Mouse (Mus musculus) neural tube, embryonic 10.5 days (tissue): ENCODE measurements around the gene Rhbdf1.

Experiments
- DNase-seq: peaks from one replicate; pipeline ENCODE4 v3.0.0-alpha.2; 2017; ENCODE audit warnings: low spot score; ENCODE audit errors: extremely low spot score

Rhbdf1 gene

DNA sequence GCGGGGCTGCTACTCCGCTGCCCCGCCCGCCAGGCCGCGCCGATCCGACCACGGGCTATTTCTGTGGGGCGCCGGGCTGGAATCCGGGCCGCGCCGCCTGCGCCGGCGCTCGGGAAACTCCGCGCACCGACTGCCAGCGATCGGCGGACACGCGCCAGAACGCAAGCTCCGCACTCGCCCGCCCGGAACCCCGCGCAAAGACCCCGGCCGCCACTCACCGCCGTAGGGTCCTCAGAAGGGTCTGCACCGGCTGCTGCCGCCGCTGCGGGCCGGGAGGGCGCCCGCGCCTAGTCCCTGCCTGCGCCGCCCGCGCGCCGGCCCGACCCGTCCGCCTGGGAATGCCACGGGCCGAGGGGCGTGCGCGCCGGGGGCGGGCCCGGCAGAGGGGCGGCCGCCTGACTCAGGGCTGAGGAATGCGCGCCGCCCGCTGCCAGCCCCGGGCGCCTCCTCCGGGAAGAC, at the start of gene Rhbdf1:
TSS of gene Rhbdf1 (minus strand) at position 350 of the 459 bp plus-strand sequence.
- DNase-seq: no peak

GRCm38 (mm10) chr11:32271178-32271577, 49.1 kb upstream of the Rhbdf1 start:
- DNase-seq: no peak

- no peak for DNase-seq
Measured at GRCm38 (mm10) chr11:32268952-32269351, 46.9 kb upstream of the Rhbdf1 start.

DNA sequence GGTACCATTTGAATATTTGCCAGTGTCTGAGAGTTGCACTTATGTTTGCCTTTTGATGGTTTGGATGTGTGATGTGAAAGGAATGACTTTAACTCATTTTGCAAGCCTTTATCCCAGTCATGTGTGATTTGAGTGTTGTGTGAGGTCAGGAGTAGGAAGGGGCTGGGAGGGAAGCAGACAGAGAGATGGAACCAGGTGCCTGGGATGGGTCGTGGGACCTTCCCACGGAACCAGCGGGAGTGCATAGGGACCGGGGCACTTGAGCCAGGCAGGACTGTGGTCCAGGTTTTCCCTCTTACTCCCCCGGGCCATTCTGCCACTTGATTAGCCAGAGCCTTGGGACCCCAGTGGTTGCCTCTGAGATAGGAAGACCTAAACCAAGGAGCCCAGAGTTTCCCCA, 45.9 kb upstream of the Rhbdf1 start:
- no peak for DNase-seq

GRCm38 (mm10) chr11:32267188-32267884, 45.2 kb upstream of the Rhbdf1 start, which contains the start of gene Nprl3:
Gene Nprl3 (minus strand): TSS chr11:32267707.
- DNase-seq: peak; percentile 96

- no peak for DNase-seq
Measured at GRCm38 (mm10) chr11:32266776-32267175, 44.7 kb upstream of the Rhbdf1 start.

GRCm38 (mm10) chr11:32266194-32266593, 44.1 kb upstream of the Rhbdf1 start:
- DNase-seq: no peak

GRCm38 (mm10) chr11:32265117-32265738, 43.1 kb upstream of the Rhbdf1 start:
- DNase-seq: no peak

DNA sequence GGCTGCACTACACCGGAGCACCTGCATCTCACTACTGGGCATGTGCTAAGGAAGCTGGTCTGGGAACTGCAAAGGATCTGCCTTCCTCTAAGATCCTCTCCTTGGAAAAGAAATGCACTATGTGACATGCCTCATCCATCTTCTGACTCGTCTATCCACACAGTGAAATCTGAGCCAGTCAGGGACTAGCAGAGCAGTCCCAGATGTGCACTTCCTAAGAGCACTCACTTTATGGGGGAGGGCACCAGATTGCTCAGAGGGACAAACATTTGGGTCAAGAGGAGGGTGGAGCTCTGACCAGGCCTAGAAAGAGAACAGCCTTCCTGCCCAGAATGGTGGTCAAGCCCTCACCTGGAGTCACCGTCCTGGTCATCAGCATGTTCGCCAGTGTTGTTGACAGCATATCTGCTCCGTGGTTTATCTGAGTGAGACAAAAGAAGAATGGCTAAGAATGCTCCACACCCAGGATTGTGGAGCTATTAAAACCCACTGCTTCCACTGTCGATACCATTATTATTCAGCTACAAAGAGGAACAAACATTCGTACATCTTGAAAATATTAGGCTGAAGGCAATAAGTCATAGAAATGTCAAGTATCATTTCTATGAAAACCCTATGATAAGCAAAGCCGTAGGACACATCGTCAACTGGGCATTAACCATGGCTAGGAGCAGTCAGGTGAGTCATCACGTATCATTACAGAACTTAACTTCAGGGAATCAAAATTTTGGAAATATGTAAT, 40.7 kb upstream of the Rhbdf1 start:
- DNase-seq: peak; percentile 30

- DNase-seq: no peak
Measured at GRCm38 (mm10) chr11:32256566-32256965, 34.5 kb upstream of the Rhbdf1 start.

DNA sequence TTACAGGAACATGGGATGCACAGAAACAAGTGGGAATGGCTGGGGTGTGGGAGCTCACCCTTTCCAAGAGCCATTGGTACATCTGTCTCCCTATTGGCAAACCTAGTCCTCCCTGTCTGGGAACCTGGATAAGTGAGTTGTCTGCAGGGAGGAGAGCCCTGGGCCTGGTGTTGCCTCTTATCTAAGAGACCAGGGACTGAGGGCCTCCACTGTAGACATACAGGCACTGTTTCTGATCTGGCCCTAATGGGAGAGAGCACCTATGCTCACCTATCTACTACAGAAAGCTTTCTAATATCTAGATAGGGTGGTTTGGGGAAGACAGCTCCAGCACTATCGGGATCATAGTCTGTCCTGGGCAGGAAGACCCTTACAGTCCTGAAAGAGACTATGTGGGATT, 34.0 kb upstream of the Rhbdf1 start:
- no peak for DNase-seq

- DNase-seq: no peak
Measured at GRCm38 (mm10) chr11:32253121-32253520, 31.0 kb upstream of the Rhbdf1 start.

DNA sequence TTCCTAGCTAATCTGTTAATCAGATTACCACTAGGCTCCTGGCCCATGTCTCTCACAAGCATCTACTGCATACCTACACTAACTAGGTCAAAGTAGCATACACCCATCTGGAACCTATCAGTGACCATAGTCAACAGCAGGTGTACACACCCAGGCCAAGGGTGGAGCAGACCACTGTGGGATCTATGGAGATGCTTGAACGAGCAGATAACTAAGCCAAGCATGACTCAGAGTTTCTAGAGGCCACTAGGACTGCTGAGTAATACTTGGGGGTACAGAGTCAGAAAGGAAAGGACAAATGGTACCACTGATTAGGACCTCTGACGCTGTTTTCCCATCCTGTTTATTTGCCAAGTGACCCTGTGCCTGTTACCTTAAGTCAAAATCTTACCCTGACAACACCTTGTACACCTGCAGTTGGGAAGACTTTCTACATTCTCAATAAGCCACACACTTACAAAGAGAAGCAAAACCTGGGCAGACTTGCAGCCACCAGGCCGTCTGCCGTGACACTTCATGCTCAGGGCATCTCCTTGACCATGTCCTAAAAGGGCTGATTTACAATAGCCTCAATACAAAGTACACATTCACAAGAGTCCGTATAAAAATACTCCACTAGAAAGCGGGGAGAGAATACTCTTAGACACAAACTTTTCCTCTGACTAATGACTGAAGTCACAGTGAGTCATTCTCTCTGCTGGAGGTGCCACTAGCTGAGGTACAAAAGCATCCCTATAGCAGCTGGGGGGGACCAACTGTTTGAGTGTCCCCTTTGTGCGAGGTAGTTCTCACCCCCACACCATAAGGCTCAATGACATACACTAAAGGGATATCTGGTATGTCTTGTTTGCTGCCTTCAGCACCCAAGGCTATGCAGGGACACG, 29.0 kb upstream of the Rhbdf1 start:
- no peak for DNase-seq

- no peak for DNase-seq
Measured at GRCm38 (mm10) chr11:32248350-32248749, 26.2 kb upstream of the Rhbdf1 start.

- DNase-seq: no peak
Measured at GRCm38 (mm10) chr11:32247068-32247467, 25.0 kb upstream of the Rhbdf1 start.

GRCm38 (mm10) chr11:32245614-32246013, 23.5 kb upstream of the Rhbdf1 start:
- no peak for DNase-seq

GRCm38 (mm10) chr11:32244617-32245016, 22.5 kb upstream of the Rhbdf1 start:
- DNase-seq: no peak

DNA sequence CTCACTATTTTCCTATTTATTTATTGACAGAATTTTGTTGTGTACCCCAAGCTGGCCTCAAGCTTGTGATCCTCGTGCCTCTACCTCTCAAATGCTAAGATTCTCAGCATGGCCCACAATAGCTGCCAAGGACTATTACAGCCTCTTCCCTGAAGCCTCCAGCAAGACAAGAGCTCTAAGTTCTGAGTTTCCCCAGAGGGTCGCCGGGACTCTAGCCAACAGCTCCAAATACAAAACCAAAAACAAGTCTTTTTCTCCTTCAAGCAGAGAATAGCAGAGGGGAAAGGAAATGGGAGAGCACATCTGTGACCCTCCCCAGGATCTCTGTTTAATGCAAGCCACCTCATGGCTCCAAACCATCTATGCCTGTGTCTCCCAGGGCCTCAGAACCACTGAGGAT, 22.0 kb upstream of the Rhbdf1 start:
- no peak for DNase-seq

DNA sequence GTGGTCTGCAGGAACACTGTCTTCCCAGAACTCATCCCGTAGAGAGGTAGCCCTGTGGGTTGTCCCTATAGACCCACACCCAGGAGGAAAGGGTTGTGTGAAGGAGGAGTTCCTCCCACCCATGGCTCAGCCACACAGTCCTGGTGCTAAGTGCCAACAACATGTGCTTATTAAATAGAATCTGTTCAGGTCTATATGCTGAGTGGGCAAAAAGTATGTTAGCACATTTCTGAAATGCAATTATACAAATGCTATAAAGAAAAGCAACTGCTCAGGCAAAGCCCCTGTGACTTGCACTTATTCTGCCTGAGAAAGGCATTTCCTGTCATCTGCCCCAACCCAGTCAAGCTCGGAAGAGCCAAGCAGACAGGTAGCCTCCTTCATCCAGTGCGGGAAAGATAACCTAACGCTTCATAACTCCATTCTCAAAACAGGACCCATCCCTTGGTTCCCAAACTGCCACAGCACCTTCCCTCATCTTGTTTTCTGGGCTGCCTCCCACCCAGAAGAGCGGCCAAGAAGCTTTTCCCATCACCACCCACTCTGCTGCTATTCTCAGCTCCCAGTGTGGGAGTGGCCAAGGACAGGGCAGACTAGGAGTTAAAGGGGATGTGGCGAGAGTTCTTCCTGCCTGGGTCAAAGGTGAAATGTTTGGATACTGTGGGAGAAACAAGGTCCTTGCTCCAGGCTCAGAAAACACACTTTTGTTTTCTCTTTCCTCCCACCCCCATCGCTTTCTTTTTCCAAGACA, 21.3 kb upstream of the Rhbdf1 start:
- no peak for DNase-seq

DNA sequence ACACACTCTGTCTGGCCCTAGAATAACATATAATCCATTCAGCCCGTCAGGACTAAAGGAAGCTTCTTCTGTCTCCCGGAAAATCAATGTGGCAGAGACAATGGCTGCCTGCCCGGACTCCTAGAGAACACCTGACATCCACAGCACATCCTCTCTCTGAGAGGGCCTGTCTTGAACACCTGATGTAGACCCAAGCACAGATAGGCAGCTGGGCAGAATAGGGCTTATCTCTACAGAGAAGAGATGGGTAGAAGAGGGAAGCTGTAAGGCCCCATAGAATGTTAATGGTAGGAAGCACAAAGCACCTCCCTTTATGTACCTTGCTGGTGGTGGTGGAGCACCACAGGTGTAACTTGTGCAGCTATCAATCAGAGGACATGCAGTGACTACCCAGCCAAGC, 20.1 kb upstream of the Rhbdf1 start:
- DNase-seq: no peak

DNA sequence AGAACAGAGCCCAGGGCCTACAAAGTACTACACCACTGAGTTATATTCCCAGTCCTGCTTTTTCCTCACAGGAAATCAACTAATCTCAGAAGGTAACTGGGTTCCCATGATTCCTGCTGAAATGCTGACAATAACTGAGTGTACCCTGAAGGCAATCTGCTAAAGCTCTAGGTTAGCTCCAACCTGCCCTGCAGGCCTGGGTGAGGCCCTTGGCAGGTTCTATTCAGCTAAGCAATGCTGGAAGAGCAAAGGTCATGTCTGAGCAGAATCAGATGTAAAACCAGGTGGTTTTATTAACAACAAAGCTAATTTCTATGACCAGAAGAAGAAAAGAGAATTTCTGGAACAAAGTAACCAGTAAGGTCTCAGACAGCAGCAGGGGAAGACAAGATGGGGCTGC, 19.3 kb upstream of the Rhbdf1 start:
- no peak for DNase-seq
